Mouse (Mus musculus) brain, embryonic 14.5 days (tissue): Measurements from ENCODE around the gene Cs.

Source experiments
- CTCF ChIP-seq: fragments of 200-500 bp; IDR thresholded peaks from 2 replicates; pipeline ENCODE4 v1.5.1; 2012; ENCODE audit warnings: inconsistent platforms, mild to moderate bottlenecking, moderate library complexity, borderline replicate concordance; ENCODE audit not compliant: insufficient read depth, insufficient read length; ENCODE audit errors: extremely low read depth
- POLR2A ChIP-seq: fragments of 200-500 bp; IDR thresholded peaks from 2 replicates; pipeline ENCODE4 v1.6.1; 2012; ENCODE audit warnings: mild to moderate bottlenecking, inconsistent platforms, borderline replicate concordance; ENCODE audit not compliant: poor library complexity, insufficient read depth, insufficient read length, severe bottlenecking; ENCODE audit errors: extremely low read depth

DNA sequence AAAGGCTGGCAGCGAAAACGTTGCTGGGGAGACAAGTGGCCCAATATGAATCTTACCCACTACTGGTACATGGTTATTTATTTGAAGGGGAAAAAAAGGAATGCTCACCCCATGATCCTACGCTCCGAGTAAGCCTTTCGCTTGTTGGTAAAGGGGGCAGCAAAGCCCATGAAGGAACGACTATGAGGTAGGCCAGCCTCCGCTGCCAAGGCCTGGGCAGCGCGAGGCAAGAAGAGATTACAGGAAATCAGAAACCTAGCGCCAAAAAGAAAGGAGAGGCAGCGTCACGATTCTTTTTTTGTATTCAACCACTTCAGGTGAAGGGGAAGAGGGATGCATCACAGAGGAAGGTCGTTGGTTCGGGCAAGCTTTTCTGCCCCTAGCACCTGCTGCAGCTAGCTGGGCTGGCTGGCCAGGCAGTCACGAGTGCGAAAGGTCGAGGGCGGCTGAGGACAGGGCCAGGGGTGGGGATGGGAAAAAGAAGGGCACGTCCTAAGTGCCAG, 30.4 kb downstream of the Cs start:
- TF ChIP-seq CTCF, result no peak
- no peak for TF ChIP-seq POLR2A
